Mouse (Mus musculus) forebrain, embryonic 14.5 days (tissue): ENCODE data around the gene Galk2. TPM values are rescaled to one million over a fixed set of nuclear protein-coding genes. Genes with fewer than 3 reads are reported as not detected.

ENCODE experiments used
- ATAC-seq: fragments of 200-750 bp; cut with Nextera tagmentation; 2 replicates; pipeline ENCODE4 v1.8.0; 2017; ENCODE audit warnings: mild to moderate bottlenecking, moderate library complexity
- DNase-seq: peaks from one replicate; pipeline ENCODE4 v3.0.0-alpha.2; 2015; ENCODE audit warnings: low spot score
- H3K27ac ChIP-seq: fragments of 300-500 bp; sonication (generic); 2 replicates; pipeline ENCODE4 v1.5.1; 2014; ENCODE audit warnings: low read depth, mild to moderate bottlenecking, control low read depth, low read length, moderate library complexity
- H3K27me3 ChIP-seq: fragments of 300-500 bp; sonication (generic); replicated peaks from 2 replicates; pipeline ENCODE4 v1.6.1; 2014; ENCODE audit warnings: low read length, control low read depth, mixed read lengths; ENCODE audit not compliant: control insufficient read depth, insufficient read depth
- H3K36me3 ChIP-seq: fragments of 300-500 bp; sonication (generic); 2 replicates; pipeline ENCODE4 v1.6.1; 2014; ENCODE audit warnings: low read length, control low read depth; ENCODE audit not compliant: control insufficient read depth, insufficient read depth
- H3K4me1 ChIP-seq: fragments of 300-500 bp; sonication (generic); 2 replicates; pipeline ENCODE4 v1.6.1; 2014; ENCODE audit warnings: antibody characterized with exemption, low read length, control low read depth; ENCODE audit not compliant: control insufficient read depth, insufficient read depth
- H3K4me2 ChIP-seq: fragments of 300-500 bp; sonication (generic); 2 replicates; pipeline ENCODE4 v1.6.1; 2014; ENCODE audit warnings: mild to moderate bottlenecking, control low read depth, low read length
- H3K4me3 ChIP-seq: fragments of 300-500 bp; sonication (generic); 2 replicates; pipeline ENCODE4 v1.5.1; 2014; ENCODE audit warnings: low read depth, low read length, control low read depth
- H3K9ac ChIP-seq: fragments of 300-500 bp; sonication (generic); 2 replicates; pipeline ENCODE4 v1.6.1; 2014; ENCODE audit warnings: mild to moderate bottlenecking, low read length, control low read depth, moderate library complexity
- H3K9me3 ChIP-seq: fragments of 300-500 bp; sonication (generic); replicated peaks from 2 replicates; pipeline ENCODE4 v1.6.1; 2016; ENCODE audit warnings: low read length, control low read depth, mixed read lengths; ENCODE audit not compliant: control insufficient read depth
- WGBS: fragments of 180-500 bp; shearing (Covaris S2); extraction: QIAGEN DNeasy Blood & Tissue Kit; methylation state at CpG from one replicate; pipeline ENCODE4 v1.1.7; 2014; 5-methylcytosine and 5-hydroxymethylcytosine counted together
- polyA plus RNA-seq: library from polyadenylated mRNA; unstranded; fragments of >200 nt; fragmentation: Nextera tagmentation; extraction: Ambion mirVana; gene quantifications from 2 replicates; pipeline ENCODE4 v1.2.1, GENCODE M21; 2014

Gene Galk2
- polyA plus RNA-seq, 1 experiment from 2014 or later, result 32.8 TPM

GRCm38 (mm10) chr2:125914167-125914566 lies 55.3 kb downstream of the Galk2 start:
- Histone ChIP-seq H3K4me1 (peaks cover 6% of the 10 kb centered on the region; the same call in 1 of the 2 replicates), H3K27me3 (no peaks in the 10 kb centered on the region), H3K27ac (no peak overlapping the region), H3K9ac (no peak overlapping the region), H3K4me3 (no peak overlapping the region), H3K4me2 (no peak overlapping the region), H3K36me3 (no peaks in the 10 kb centered on the region), H3K9me3 (no peaks in the 10 kb centered on the region)
- WGBS, result 89% methylated on average over 1 of the region's 1 CpGs
- no peak for DNase-seq
- no peak for ATAC-seq

- Histone ChIP-seq H3K27me3 (no peaks in the 10 kb centered on the region), H3K4me2 (no peak overlapping the region), H3K36me3 (no peaks in the 10 kb centered on the region), H3K27ac (no peak overlapping the region), H3K9ac (no peak overlapping the region), H3K4me3 (no peak overlapping the region), H3K4me1 (peaks cover 6% of the 10 kb centered on the region; the same call in 1 of the 2 replicates), H3K9me3 (no peaks in the 10 kb centered on the region)
- ATAC-seq (no peak), DNase-seq (no peak)
These were observed 55.8 kb downstream of the Galk2 start for GRCm38 (mm10) chr2:125914713-125915112.

GRCm38 (mm10) chr2:125916652-125917296 lies 57.9 kb downstream of the Galk2 start:
- H3K9me3 ChIP-seq, result no peaks in the 10 kb centered on the region
- no peak overlapping the region for H3K9ac ChIP-seq
- no peak overlapping the region for H3K4me2 ChIP-seq
- peak; percentile 20; the same call in 1 of the 2 replicates for ATAC-seq
- peak overlapping the region; percentile 2; the same call in 1 of the 2 replicates for H3K27ac ChIP-seq
- H3K4me3 ChIP-seq, result no peak overlapping the region
- no peaks in the 10 kb centered on the region for H3K36me3 ChIP-seq
- peaks cover 6% of the 10 kb centered on the region; the same call in 1 of the 2 replicates for H3K4me1 ChIP-seq
- H3K27me3 ChIP-seq, result no peaks in the 10 kb centered on the region
- WGBS, result 75% methylated on average over 11 of the region's 11 CpGs
- no peak for DNase-seq

- Histone ChIP-seq H3K36me3 (no peaks in the 10 kb centered on the region), H3K9me3 (no peaks in the 10 kb centered on the region), H3K4me2 (no peak overlapping the region), H3K27me3 (no peaks in the 10 kb centered on the region), H3K9ac (no peak overlapping the region), H3K4me1 (peaks cover 6% of the 10 kb centered on the region; the same call in 1 of the 2 replicates), H3K27ac (peak overlapping the region; percentile 2; the same call in 1 of the 2 replicates), H3K4me3 (no peak overlapping the region)
- DNase-seq (peak; percentile 49), ATAC-seq (peak; percentile 71)
- WGBS, result 16% methylated on average over 3 of the region's 3 CpGs
These were observed 58.4 kb downstream of the Galk2 start for GRCm38 (mm10) chr2:125917297-125917679.

GRCm38 (mm10) chr2:125921273-125921672 lies 62.4 kb downstream of the Galk2 start:
- Histone ChIP-seq H3K9ac (no peak overlapping the region), H3K27me3 (no peaks in the 10 kb centered on the region), H3K36me3 (no peaks in the 10 kb centered on the region), H3K9me3 (no peaks in the 10 kb centered on the region), H3K4me2 (no peak overlapping the region), H3K27ac (no peak overlapping the region), H3K4me1 (peaks cover 6% of the 10 kb centered on the region; the same call in 1 of the 2 replicates), H3K4me3 (no peak overlapping the region)
- ATAC-seq, result no peak
- whole genome bisulfite sequencing, result 44% methylated on average over 5 of the region's 5 CpGs
- no peak for DNase-seq

GRCm38 (mm10) chr2:125922149-125922548 lies 63.2 kb downstream of the Galk2 start:
- ATAC-seq (no peak), DNase-seq (no peak)
- no peak overlapping the region for H3K4me3 ChIP-seq
- no peak overlapping the region for H3K4me2 ChIP-seq
- H3K9ac ChIP-seq, result no peak overlapping the region
- peaks cover 3% of the 10 kb centered on the region; the same call in 1 of the 2 replicates for H3K4me1 ChIP-seq
- H3K36me3 ChIP-seq, result no peaks in the 10 kb centered on the region
- H3K27ac ChIP-seq, result no peak overlapping the region
- WGBS, result 90% methylated on average over 5 of the region's 5 CpGs
- no peaks in the 10 kb centered on the region for H3K27me3 ChIP-seq
- no peaks in the 10 kb centered on the region for H3K9me3 ChIP-seq

GRCm38 (mm10) chr2:125922877-125923276 lies 64.0 kb downstream of the Galk2 start:
- DNase-seq, result no peak
- Histone ChIP-seq H3K4me3 (no peak overlapping the region), H3K9ac (no peak overlapping the region), H3K4me1 (no peaks in the 10 kb centered on the region), H3K4me2 (no peak overlapping the region), H3K27me3 (no peaks in the 10 kb centered on the region), H3K36me3 (no peaks in the 10 kb centered on the region), H3K27ac (no peak overlapping the region), H3K9me3 (no peaks in the 10 kb centered on the region)
- 87% methylated on average over 4 of the region's 4 CpGs for WGBS
- ATAC-seq, result no peak

- Histone ChIP-seq H3K4me3 (no peak overlapping the region), H3K27ac (no peak overlapping the region), H3K4me2 (no peak overlapping the region), H3K4me1 (no peaks in the 10 kb centered on the region), H3K9me3 (no peaks in the 10 kb centered on the region), H3K27me3 (no peaks in the 10 kb centered on the region), H3K36me3 (no peaks in the 10 kb centered on the region), H3K9ac (no peak overlapping the region)
- DNase-seq, result no peak
- no peak for ATAC-seq
- WGBS, result 91% methylated on average over 5 of the region's 5 CpGs
These were observed 64.4 kb downstream of the Galk2 start for GRCm38 (mm10) chr2:125923346-125923745.

- Histone ChIP-seq H3K36me3 (0 out of 2 replicates have a peak, but pooled peaks cover 2% of the 10 kb centered on the region), H3K27ac (no peak overlapping the region), H3K9me3 (no peaks in the 10 kb centered on the region), H3K9ac (no peak overlapping the region), H3K27me3 (no peaks in the 10 kb centered on the region), H3K4me2 (no peak overlapping the region), H3K4me1 (no peaks in the 10 kb centered on the region), H3K4me3 (no peak overlapping the region)
- WGBS, result 79% methylated on average over 1 of the region's 1 CpGs
- no peak for DNase-seq
- ATAC-seq, result no peak
These were observed 65.6 kb downstream of the Galk2 start for GRCm38 (mm10) chr2:125924554-125924953.
